Mouse (Mus musculus) C2C12 (cell line): Measurements from ENCODE around the gene Rbfox3.

Source experiments
- CEBPB ChIP-seq: IDR thresholded peaks from one replicate; pipeline ENCODE4 v1.6.1; 2011; ENCODE audit warnings: low read depth, mild to moderate bottlenecking, control low read depth, moderate library complexity
- CTCF ChIP-seq: IDR thresholded peaks from one replicate; pipeline ENCODE4 v1.5.1; 2011; ENCODE audit not compliant: control insufficient read depth, insufficient read depth, insufficient read length
- MYOD1 ChIP-seq: IDR thresholded peaks from one replicate; pipeline ENCODE4 v1.6.1; 2011; ENCODE audit warnings: low read depth; ENCODE audit not compliant: control insufficient read depth, insufficient read length
- MYOG ChIP-seq: IDR thresholded peaks from one replicate; pipeline ENCODE4 v1.6.1; 2011; ENCODE audit not compliant: control insufficient read depth, insufficient read length; ENCODE audit errors: extremely low read depth
- USF1 ChIP-seq: IDR thresholded peaks from one replicate; pipeline ENCODE4 v1.6.1; 2011; ENCODE audit warnings: low read depth, mild to moderate bottlenecking, control low read depth, moderate library complexity

- TF ChIP-seq CTCF = no peak
- TF ChIP-seq MYOD1 = no peak
- no peak for TF ChIP-seq USF1
- no peak for TF ChIP-seq MYOG
- TF ChIP-seq CEBPB = no peak
Observed at GRCm38 (mm10) chr11:118755003-118755402, 156.4 kb downstream of the Rbfox3 start.
